Mouse (Mus musculus) fat pad, adult 2 months (tissue): ENCODE results near the gene Trappc13.

ENCODE experiments used
- DNase-seq: peaks from one replicate; pipeline ENCODE4 v3.0.0-alpha.2; 2011; ENCODE audit warnings: low read depth, low spot score; ENCODE audit errors: extremely low read depth

Trappc13 gene

GRCm38 (mm10) chr13:104122078-104122840 lies 56.0 kb downstream of the Trappc13 start:
- no peak for DNase-seq

GRCm38 (mm10) chr13:104114827-104115226 lies 63.4 kb downstream of the Trappc13 start:
- DNase-seq: no peak

GRCm38 (mm10) chr13:104113782-104114181 lies 64.5 kb downstream of the Trappc13 start:
- no peak for DNase-seq

- no peak for DNase-seq
These were observed 65.9 kb downstream of the Trappc13 start for GRCm38 (mm10) chr13:104112266-104112900.

- no peak for DNase-seq
These were observed 67.7 kb downstream of the Trappc13 start for GRCm38 (mm10) chr13:104110526-104110925.

- DNase-seq: no peak
These were observed 68.3 kb downstream of the Trappc13 start for GRCm38 (mm10) chr13:104109816-104110521.

- DNase-seq: no peak
These were observed 68.9 kb downstream of the Trappc13 start, which contains the start of the genes Nln and Sgtb for GRCm38 (mm10) chr13:104109288-104109815. TSS of gene Nln (minus strand) at chr13:104109614. TSS of gene Sgtb (plus strand) at chr13:104109741.

- DNase-seq: no peak
These were observed 69.5 kb downstream of the Trappc13 start for GRCm38 (mm10) chr13:104108651-104109287.

GRCm38 (mm10) chr13:104101606-104102235 lies 76.5 kb downstream of the Trappc13 start:
- no peak for DNase-seq

- DNase-seq: no peak
These were observed 77.9 kb downstream of the Trappc13 start for GRCm38 (mm10) chr13:104100416-104100815.

- no peak for DNase-seq
These were observed 81.1 kb downstream of the Trappc13 start for GRCm38 (mm10) chr13:104097190-104097589.

- no peak for DNase-seq
These were observed 82.3 kb downstream of the Trappc13 start for GRCm38 (mm10) chr13:104095955-104096354.

- no peak for DNase-seq
These were observed 83.5 kb downstream of the Trappc13 start for GRCm38 (mm10) chr13:104094531-104095385.
